Mouse (Mus musculus) frontal cortex, postnatal 25 days (tissue): ENCODE results near the gene Gsdme.

Experiments
- DNase-seq, 2 experiments: peaks; one replicate each; pipeline ENCODE4 v3.0.0; 2022; ENCODE audit warnings: low spot score in 2 of 2

The Gsdme gene

DNA sequence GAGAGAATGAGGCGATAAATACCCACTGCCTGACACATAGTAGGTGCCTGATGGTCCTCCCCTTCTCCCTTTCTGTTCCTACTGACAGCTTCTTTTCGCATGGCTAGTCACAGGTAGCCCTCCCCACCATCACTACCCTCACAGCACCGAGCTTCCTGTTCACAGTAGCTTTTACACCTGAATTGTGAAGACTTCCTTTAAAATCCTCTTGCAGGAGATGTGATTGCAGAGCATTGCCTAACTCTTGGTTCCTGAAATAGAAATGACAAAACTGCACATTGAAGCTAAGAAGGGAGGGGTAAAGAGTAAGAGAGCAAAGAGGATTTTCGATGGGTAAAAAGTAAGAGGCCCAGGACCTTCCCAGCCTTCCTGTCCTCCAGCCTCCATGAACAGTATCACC lies 18.7 kb downstream of the Gsdme start:
- DNase-seq, result no peak

DNA sequence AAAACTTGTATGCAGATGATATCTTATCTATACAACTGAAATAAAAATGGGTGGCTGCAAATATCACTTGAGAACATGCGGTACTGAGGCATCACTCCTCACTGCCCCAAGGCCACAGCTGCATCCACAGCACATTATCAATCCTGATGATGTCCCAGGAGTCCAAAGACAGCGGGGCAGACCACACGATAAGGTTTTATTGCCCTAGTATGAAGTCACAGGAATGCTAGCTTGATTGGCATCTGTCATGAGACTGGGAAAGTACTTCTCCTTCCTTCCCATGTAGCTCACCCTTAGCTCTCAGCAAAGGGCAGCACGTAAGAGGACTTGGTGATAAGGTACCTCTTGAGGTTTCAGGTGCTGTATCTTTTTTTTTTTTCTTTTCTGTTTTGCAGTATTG lies 19.5 kb downstream of the Gsdme start:
- DNase-seq, result no peak

DNA sequence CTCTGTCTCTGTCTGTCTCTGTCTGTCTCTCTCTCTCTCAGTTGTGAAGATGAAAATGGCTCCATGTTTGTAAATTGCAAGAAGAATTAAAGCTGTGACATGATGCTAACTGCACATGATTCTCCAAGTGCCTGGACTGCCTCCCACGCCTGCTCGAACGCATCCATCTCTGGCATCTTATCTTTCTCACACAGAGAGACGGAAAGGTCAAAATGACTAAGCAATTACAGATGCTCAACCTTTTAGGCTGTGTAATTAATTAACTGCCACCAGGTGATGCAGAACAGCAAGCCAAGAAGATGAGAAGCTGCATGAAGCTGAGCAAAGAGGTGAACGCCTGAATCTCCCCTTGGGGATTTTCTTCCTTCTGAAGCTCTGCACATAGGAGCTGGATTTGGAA lies 23.2 kb downstream of the Gsdme start:
- no peak for DNase-seq

DNA sequence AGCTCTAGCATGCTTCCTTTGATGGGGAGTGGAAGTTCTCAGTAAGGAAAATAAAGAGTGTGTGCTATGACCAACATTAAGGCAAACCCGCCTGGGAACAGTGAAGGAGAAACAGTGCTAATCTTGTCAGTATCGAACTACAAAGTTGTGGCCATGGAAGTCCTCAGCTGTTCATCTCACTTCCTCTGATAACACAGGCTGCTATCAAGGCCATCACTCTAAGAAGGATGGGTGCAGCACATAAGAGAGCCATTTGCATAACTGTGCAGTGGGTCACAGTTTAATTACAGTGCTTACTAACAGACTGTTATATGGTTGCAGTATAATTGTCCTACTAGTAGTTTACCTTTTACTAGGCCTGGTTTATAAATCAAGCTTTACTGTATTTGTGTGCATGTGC lies 23.8 kb downstream of the Gsdme start:
- DNase-seq, result no peak

DNA sequence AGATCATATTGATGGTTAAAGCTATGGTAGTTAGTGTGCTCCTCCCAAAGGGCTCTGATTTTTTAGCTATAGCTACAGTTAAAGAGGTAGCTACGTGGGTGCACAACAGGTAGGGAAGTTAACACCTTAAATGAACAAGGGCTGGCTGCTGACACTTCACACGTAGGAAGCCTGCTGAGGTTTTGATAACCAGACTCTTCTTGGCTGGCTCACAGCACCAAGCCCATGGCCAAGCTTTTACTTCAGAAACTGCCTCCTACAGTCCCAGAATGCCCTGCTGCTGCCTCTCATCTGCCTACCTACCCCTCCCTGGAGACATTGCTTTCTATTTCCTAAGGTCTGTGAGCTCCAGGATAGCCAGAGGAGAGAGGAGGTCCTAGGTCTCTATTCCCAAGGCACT lies 25.7 kb downstream of the Gsdme start:
- DNase-seq, result no peak

DNA sequence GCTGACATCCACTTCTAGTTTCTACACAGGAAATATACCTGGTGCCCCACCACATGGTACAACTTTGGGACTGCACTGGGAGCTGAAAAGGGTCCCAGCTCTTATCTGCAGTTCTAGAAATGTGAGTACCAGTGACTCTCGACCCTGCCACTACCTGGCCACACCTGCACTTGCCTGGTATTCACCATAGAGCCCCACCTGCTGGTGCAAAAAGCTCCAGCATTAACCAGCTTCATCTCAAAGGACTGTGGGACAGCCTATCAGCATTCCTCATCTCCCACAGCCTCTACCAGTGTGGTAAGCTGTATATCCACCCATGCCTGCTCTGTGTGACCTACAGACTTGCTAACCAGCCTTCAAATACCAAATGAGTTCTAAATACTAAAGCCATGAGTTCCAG lies 30.7 kb downstream of the Gsdme start:
- no peak for DNase-seq

DNA sequence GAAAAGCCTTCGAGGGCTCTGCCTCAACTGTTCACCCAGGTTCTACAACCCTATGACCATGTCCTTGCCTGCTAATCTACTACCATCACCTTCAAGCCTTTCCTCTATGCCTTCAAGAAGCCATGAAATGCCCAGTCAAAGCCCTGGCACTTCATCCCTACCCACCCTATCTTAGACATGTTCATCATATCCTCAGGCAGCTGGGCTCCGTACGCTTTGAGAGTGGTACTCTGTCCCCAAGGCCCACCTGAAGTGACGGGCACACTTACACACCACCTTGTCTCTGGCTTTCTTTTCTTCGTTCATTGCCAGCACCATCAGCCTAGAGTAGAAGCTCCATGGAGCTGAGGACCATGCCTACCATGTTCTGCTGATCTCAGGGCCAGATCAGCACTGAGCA lies 32.4 kb downstream of the Gsdme start:
- no peak for DNase-seq

DNA sequence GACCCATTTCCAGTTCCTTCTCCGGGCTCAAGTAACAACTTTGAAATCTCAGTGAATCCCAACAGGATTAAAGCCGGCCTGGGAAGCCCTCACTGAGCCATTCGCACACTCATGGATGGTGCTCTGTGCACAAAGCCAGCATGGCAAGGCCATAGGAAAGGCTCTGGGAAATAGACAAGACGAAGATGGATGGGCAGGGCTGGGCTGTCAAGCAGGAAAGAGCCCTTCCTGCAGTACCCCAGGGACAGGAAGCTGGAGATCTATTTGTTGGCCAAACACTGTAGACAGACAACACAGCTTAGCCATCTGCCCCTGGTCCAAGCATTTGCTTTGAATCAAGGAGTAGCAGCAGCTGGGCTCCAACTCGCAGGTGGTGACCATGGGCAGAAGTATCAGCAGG lies 35.5 kb downstream of the Gsdme start:
- DNase-seq, result no peak

DNA sequence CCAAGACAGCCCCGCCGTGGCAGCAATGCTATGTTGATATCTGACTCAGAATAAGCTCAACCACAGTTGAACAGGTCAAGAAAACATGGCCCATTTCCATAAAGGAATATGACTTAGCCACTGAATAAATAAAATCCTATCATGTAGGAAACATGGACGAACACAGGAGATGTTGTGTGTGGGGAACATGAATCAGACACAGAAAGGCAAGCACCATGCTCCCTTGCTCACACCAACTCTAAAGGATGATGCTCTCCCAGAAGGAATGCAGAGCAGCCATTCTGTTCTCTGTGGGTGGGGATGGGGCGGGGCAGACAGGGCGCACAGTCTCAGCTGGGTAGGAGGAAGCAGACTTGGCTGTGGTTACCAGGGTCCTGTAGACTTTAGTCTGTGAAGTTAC lies 38.4 kb downstream of the Gsdme start:
- DNase-seq, result no peak

DNA sequence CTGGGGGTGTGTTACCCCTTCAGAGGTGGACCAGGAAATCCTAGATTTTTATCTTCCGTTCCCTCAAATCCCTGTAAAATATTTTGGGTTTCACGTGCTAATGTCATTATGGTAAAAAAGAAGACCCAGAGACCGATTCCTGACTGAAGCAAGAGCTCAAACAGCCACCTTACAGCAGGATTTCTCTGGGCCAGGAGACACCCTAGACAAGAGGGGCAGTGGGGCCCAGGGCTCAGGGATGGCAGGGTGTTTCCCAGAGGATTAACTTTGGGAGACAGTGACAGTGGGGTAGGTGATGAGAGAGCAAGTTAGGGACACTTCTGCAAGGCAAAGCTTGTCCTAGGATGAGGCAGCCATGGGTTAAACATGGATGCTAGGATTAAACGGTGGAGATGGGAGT lies 40.1 kb downstream of the Gsdme start:
- DNase-seq, result no peak

DNA sequence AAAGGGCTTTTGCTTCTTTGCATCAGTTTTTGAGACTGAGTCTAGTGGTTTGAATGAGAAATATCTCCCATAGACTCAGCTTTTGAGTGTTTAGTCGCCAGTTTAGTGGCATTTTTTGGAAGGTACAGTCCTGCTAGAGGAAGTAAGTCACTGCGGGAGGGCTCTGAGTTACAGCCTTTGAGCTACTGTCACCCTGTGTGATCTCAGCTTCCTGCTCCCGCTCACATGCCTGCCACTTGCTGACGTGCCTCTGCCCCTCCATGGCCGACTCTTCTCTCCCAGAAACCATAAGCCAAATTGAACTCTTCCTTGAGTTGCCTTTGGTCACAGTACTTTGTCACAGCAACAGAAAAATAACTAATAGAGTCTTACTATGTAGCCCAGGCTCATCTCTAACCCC lies 40.7 kb downstream of the Gsdme start:
- DNase-seq, result no peak

DNA sequence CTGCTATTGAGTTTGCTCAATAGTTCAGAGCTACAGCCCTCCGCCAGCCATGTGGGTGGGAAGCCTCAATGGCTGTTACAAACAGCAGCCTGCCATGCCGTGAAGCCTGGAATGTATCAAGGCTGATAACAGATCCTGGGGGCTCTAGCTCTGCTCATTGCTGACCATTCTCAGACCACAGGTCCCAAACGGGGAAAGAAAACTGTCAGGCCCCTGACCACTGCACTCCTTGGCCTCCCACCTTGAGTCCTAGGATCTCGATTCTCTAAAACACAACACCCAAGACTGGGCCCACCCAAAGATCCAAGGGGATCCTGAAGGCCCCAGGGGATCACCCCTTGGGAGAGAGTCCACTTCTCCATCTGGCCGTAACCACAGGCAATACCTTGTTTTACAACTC lies 41.3 kb downstream of the Gsdme start:
- DNase-seq, result no peak

DNA sequence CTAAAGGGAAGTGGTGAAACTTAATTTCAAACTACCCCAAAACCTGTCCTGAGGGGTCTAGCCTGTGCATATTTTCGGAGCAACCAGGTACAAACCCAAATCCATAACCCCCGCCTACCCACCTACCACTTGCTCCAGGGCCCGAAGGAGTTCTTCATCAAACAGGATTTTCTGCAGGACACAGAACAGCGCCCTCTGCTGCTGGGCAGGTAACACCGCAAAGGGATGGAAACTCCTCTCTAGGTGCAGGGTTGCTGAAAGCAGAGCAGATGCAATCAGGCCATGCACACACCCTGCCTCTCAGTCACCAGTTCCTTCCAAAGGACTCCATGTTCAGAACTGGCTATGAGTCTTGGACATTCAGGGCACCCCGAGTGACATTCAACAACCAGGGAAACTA lies 42.8 kb downstream of the Gsdme start:
- DNase-seq, result no peak

DNA sequence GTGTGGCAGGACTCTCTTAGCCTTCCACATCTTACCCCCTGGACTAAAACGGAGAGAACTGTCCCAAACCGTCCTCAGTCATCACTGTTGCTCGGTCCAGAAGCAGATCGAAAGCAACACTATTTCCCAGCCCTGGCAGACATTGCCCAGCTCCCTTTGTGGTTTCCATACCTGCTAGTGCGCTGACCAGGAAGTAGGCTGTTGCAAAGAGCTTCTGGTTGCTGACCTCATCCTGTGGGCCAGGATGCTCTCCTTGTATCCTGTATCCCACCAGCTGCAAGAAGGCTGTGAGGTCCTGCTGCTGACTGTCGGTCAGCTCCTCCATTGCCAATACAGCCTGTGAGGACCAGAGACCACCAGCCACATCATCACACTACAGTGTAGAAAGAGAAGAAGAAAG lies 44.6 kb downstream of the Gsdme start:
- DNase-seq, result no peak

DNA sequence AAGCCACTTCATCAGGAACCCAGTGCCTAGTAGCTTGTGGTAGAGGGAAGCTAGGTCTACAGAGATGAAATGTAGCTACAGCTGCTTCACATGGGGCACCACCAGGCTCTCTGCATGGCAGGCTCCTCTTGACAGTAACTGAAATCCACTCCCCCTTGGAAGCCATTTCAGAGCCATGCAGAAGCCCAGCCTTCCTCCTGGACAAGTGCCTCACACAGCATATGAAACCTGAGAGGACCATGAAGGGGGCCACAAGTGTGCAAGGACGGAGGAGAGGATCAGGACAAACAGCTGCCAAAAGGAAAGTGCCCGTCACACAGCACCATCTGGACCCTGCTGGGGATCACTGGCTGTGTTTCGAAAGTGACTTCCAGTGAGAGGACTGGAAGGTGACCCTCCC lies 45.0 kb downstream of the Gsdme start:
- DNase-seq, result no peak

DNA sequence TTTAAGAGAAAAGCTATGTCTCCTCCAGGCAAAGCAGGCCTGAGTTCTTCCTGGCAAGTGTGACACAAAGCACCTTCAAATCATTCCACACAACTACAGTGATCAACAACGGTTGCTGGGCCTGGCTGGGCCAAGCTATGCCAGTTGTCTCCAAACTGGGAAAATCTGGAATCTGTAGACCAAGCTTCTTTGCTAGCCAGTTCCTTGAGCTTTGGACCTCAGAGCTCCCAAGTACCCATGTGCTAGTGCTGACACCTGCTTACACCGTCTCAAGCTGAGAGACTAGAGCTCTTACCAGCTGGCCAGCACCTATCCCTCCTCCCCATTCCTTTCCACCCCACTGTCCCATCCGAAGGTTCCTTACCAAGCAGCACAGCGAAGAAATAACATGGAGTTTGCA lies 47.7 kb downstream of the Gsdme start:
- no peak for DNase-seq

DNA sequence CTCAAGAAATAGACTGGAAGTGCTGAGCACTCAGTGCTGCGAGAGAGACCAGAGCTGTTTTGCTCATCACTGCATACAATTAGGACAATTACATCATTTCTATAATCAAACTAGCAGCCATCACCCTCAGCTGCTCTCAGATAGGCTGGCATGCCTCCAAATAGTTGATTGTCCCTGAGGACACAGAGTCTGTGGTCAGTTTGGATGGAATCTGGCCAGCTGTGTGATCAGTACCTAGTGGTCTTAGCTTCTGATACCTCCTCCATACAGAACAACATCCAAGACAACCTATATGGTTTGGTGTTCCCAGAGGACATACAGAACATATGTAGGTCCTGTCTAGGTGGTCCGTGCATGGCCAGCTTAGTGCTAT lies 48.3 kb downstream of the Gsdme start:
- no peak for DNase-seq

DNA sequence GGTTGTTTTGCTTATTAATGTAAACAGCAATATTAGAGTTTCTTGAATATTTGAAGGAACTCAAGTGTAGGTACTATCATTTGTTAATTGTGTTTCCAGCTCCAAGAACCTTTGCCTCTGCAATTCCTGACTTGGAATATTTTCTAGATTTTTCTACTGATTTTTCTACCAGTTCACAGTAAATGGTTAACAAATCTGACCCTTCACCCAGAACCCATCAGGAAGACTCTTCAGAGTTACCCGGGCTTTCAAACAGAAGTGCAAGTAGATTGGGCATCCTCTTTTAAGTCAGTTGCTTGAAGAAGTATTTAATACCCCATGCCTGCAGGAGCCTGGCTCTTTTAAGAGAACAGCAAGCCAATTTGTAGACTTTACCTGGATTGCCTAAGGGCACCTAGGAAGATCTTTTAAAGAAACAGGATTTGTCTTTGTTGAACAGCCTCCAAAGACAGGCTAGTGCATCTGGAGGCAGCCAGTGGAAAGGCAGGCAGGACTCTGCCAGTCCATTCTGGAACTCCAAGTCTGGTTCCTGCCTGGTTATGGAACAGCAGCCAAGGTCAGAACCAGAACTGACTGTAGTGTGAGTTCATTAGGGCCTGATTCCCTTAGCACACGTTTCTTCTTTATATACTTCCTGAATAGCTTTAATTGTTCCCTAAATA lies 48.8 kb downstream of the Gsdme start:
- DNase-seq, result no peak

DNA sequence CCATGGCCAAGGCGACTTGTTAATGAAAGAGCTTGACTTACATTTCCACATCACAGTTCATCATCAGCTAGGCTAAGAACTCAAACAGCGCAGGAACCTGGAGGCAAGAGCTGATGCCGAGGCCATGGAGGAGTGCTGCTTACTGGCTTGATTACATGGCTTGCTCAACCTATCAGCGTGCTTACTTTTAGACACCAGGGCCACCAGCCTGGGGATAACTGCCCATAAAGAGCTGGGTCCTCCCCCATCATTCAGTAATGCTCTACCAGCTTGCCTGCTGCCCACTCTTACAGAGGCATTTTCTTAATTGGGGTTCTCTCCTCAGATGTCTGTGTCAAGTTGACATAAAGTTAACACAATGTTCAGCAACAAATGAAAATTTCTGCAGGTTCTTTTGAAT lies 58.6 kb downstream of the Gsdme start:
- DNase-seq, result no peak

DNA sequence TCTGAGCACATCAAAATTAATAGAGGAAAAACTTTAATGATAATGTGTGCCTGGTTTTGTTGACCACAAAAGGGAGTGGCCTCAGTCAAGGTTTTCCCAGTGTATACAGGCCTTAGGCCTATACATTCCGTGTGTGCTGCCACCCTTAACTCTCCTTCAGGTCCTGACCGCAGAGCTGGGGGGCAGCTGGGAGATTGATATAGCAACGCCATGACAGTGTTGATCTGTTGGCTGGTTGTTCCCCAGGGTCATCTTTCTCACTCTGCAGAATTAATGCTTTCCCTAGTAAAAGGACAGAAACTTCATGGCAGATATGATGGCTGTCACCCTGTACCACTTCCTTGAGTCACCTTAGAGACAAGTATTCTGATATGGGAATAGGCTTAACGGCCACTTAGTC lies 59.3 kb downstream of the Gsdme start:
- DNase-seq, result no peak

DNA sequence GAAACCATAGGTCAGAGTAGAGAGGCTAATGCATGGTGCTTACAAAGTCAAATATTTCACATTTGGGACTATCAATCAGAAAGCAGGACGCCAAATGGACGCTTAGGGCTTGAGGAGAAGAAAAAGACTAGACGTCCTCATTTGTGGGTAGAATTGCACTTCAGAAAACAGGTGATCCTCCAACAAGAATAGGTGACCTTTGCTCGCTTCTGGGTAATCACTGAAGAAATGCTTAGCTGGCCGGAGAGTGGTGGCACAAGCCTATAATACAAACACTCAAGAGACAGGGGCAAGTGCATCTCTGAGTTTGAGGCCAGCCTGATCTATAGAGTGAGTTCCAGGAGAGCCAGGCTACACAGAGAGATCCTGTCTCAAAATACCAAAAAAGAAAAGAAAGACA lies 69.8 kb downstream of the Gsdme start:
- no peak for DNase-seq

DNA sequence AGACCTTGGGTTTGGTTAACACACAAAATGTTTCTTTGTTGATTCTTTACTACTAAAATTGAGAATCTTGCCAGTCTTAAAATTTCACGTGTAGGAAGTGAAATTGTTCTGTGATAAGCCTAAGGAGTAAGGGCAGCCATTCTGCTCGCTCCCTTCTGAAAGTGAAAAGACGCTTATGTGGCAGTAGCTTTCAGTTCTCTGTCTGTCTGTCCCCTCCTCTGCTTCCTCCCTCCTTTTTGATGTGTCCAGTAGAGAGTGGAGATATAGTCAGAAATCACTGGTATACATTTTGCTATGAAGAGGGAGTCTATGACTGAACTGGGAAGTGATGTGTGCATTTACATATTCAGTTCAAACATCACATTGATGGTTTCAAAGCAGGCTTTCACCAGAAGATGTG lies 70.8 kb downstream of the Gsdme start:
- DNase-seq, result no peak

DNA sequence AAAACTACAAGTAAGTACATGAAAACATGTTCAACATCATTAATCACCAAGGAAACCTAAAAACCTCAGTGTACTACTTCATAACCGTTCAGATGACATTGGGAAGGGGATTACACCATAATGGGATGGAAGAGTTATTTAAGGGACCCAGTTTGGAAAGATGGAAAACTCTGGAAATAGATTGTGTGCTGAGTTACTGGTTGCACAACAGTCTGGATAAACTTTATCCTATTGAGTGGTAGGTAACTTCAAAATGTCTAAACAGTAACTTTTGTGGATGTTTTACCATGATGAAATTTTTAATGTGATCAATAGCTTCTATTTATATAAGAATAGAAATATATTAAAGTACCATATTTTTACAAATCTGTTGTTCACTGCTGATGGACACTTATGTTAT lies 71.5 kb downstream of the Gsdme start:
- no peak for DNase-seq

DNA sequence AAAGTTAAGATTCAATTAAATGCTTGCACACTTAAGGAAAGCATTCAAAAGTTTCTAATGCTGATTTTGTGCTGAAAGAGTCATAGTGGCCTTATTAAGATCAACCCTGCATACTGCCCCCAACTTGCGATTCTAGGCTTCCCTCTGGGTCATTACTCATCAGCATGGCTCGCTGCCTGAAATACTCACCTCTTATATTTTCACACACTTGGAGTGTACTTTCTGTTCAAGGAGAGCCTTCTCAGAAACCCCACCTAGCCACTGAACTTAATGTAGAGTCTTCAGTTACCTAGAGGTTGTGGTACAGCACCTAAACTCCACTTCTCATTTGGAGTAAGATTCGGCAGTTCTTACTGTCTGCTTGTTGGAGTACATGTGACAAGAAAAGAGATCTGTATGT lies 72.1 kb downstream of the Gsdme start:
- DNase-seq, result no peak

DNA sequence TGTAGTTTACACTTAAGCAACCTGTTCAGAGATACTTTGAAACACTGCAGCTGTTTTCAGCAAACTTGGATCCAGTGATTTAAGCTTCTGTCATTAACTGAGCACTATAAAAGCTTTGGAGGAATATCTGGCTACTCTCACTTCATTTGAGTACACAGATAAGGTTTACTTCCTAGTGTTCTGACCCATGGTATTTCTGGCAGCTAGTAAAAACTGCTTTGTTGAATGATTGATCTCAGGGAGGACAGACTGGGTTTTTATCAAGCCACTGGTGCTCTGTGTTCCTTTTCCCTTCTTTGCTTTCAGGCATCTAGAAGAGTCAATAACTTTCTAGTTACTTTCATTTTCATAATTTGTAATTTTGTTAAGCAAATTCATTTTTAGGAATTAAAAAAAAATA lies 74.3 kb downstream of the Gsdme start:
- no peak for DNase-seq
